Mouse (Mus musculus): Measurements from ENCODE around the gene Ddb1. TPM values are rescaled to one million over a fixed set of nuclear protein-coding genes. Genes with fewer than 3 reads are reported as not detected.

Gene Ddb1
- total RNA-seq, 2 experiments from 2014 or later: 195 to 201 TPM

DNA sequence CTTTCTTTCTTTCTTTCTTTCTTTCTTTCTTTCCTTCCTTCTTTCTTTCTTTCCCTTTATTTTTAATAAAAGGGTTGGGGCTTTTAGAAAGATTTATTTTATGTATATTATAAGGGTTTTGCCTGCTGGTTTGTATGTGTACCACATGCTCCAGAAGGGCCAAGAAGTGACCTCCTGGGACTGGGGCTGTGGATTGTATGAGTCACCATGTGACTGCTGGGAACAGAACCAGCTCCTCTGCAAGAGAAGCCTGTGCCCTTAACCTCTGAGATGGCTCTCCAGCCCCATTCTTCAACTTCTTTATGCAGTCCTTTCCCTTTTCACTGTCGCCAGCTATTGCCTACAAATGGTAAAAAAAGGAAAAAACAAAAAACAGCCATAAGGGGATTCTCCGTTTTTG lies 40.5 kb downstream of the Ddb1 start:
- DNase-seq (ENCODE audit: low spot score in 2 of 2): no peak
- intact Hi-C loops (cut with DNase I): no loop called here

- intact Hi-C loops (cut with DNase I): no loop called here
Measured at GRCm38 (mm10) chr19:10648156-10648555, 43.0 kb downstream of the Ddb1 start.

DNA sequence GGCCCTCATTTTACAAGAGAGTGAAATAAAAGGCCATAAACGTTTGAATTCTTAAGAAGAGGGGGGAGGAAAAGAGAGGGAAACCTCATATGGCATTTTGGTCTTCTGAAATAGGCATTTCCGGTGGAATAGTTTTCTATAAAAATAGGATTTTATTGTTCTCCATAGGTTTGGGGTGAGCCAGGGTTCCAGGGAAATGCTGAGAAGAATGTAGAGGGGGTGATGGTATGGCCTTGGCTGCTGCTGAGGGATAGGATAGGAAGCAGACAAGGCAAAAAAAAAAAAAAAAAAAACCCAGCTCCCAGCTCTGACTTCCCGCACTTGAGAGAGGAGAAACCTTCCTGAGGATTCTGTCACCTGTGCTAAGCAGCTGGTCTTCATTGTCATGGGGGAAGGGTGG lies 50.9 kb downstream of the Ddb1 start:
- intact Hi-C loops (cut with DNase I): no loop called here
- no peak for DNase-seq (ENCODE audit: low spot score in 2 of 2)

More at GRCm38 (mm10) chr19:10648156-10648555, 43.0 kb downstream of the Ddb1 start:
- no peak for DNase-seq (ENCODE audit: low spot score in 2 of 2)

DNA sequence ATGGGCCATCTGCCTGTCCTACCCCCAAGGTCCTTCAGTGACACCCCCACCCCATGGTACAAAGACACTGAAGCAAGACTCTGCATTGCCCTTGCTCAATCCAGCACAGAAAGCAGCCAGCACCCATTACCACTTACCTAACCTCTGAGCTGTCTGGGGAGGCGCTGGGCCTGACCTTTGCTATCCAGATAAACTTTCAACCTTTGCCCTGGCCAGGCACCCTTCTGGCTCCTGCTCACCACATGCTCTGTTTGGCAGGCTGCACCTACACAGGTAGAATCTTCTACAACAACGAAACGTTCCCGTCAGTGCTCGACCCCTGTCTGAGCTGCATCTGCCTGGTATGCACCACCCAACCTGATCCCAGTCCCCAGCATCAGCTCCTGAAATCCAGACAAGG lies 52.6 kb downstream of the Ddb1 start:
- no peak for DNase-seq (ENCODE audit: low spot score in 2 of 2)
- intact Hi-C loops (cut with DNase I): no loop called here

DNA sequence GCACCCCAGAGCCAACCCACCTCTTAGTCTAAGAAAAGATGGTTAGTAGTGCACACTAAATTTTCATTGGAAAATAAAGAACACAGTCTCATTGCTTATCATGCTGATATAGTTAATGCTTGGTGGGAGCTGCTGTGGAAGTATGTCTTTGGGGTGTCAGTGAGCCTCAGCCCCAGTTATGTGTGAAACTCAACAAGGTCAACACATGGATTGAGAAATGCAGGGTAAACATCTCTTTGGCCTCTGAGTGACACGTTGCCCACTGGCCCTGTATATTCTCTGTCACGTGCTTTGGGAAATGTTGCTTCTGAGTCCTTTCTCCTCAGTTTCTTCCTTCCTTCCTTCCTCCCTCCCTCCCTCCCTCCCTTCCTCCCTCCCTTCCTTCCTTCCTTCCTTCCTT lies 53.3 kb downstream of the Ddb1 start:
- DNase-seq (ENCODE audit: low spot score in 2 of 2): no peak
- intact Hi-C loops (cut with DNase I): no loop called here

- intact Hi-C loops (cut with DNase I): no loop called here
- no peak for DNase-seq (ENCODE audit: low spot score in 2 of 2)
Measured at GRCm38 (mm10) chr19:10661373-10661772, 56.2 kb downstream of the Ddb1 start.

- no peak for DNase-seq (ENCODE audit: low spot score in 2 of 2)
- intact Hi-C loops (cut with DNase I): no loop called here
Measured at GRCm38 (mm10) chr19:10661919-10662318, 56.8 kb downstream of the Ddb1 start.

- no peak for DNase-seq (ENCODE audit: low spot score in 2 of 2)
- intact Hi-C loops (cut with DNase I): no loop called here
Measured at GRCm38 (mm10) chr19:10662665-10663064, 57.5 kb downstream of the Ddb1 start.

GRCm38 (mm10) chr19:10665093-10665492 lies 60.0 kb downstream of the Ddb1 start:
- no peak for DNase-seq (ENCODE audit: low spot score in 2 of 2)
- intact Hi-C loops (cut with DNase I): loop anchor here (5.0 kb wide), 2 partner anchors 292 to 312 kb away; no protein-coding TSS in a partner anchor

- DNase-seq (ENCODE audit: low spot score in 2 of 2): peak; percentile 43 to 78
- intact Hi-C loops (cut with DNase I): loop anchor here (5.0 kb wide), 2 partner anchors 292 to 312 kb away; no protein-coding TSS in a partner anchor
Measured at GRCm38 (mm10) chr19:10665499-10665898, 60.4 kb downstream of the Ddb1 start.

- DNase-seq (ENCODE audit: low spot score in 2 of 2): no peak
- intact Hi-C loops (cut with DNase I): no loop called here
Measured at GRCm38 (mm10) chr19:10671319-10671718, 66.2 kb downstream of the Ddb1 start.

- no peak for DNase-seq (ENCODE audit: low spot score in 2 of 2)
- intact Hi-C loops (cut with DNase I): no loop called here
Measured at GRCm38 (mm10) chr19:10671854-10672417, 66.8 kb downstream of the Ddb1 start.

DNA sequence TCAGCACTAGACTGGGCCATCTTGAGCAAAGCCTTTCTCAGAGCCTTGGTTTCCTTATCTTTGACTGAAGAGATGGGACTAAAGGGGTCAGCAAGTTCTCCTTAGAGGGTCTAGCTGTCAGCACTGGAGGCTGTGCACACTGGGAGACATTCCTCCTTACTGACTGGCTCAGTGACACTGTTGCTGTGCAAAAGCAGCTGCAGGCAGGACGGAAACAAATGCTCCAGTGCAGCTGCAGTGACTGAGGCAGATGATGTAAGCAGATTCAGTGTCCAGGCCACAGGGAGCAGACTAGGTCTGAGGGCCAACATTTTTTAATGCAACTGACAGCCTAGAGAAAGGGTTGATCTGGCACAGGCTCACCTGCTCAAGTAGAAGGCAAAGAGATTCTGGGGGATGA lies 68.1 kb downstream of the Ddb1 start:
- intact Hi-C loops (cut with DNase I): no loop called here
- no peak for DNase-seq (ENCODE audit: low spot score in 2 of 2)

GRCm38 (mm10) chr19:10676656-10677055 lies 71.5 kb downstream of the Ddb1 start:
- DNase-seq (ENCODE audit: low spot score in 2 of 2): no peak
- intact Hi-C loops (cut with DNase I): no loop called here

- DNase-seq (ENCODE audit: low spot score in 2 of 2): peak; percentile 86 to 89
- intact Hi-C loops (cut with DNase I): loop anchor here (2.0 kb wide), 1 partner anchor 31 kb away; no protein-coding TSS in a partner anchor
Measured at GRCm38 (mm10) chr19:10677915-10678771, 73.0 kb downstream of the Ddb1 start, which contains the start of gene Pga5. Gene Pga5, minus strand, starts transcription at chr19:10678071.

GRCm38 (mm10) chr19:10678772-10679067 lies 73.6 kb downstream of the Ddb1 start:
- intact Hi-C loops (cut with DNase I): loop anchor here (2.0 kb wide), 1 partner anchor 30 kb away; no protein-coding TSS in a partner anchor
- no peak for DNase-seq (ENCODE audit: low spot score in 2 of 2)

Other genes with a start within 250 kb of the Ddb1 start
- 100 to 1,000 TPM; 279 to 314 TPM for gene Syt7, start 216.2 kb upstream of the Ddb1 start, total RNA-seq (2021)
- 10 to 100 TPM in 1 of 2 experiments, 1 to 10 TPM in 1; 8.8 to 12.7 TPM for gene Lrrc10b, start 147.9 kb upstream of the Ddb1 start, total RNA-seq (2021)
- 1 to 10 TPM in 1 of 2 experiments, under 1 TPM in 1; 0.89 to 1.0 TPM for gene Ppp1r32, start 122.4 kb upstream of the Ddb1 start, total RNA-seq (2021)
- 10 to 100 TPM; 70.2 to 70.9 TPM for gene Cpsf7, start 80.1 kb upstream of the Ddb1 start, total RNA-seq (2021)
- 10 to 100 TPM; 59.0 to 60.1 TPM for gene Sdhaf2, start 79.2 kb upstream of the Ddb1 start, total RNA-seq (2021)
- gene Tmem216, start 49.1 kb upstream of the Ddb1 start, total RNA-seq (2021): 10 to 100 TPM; 10.2 to 11.4 TPM
- gene Cyb561a3, start 28.2 kb upstream of the Ddb1 start, total RNA-seq (2021): 10 to 100 TPM; 11.8 to 12.1 TPM
- gene Tmem138, start 28.0 kb upstream of the Ddb1 start, total RNA-seq (2021): 10 to 100 TPM; 11.2 to 13.2 TPM
- 10 to 100 TPM; 24.7 to 26.2 TPM for gene Tkfc, start 327 bp downstream of the Ddb1 start, total RNA-seq (2021)
- gene Vwce, start 28.9 kb downstream of the Ddb1 start, total RNA-seq (2021): under 1 TPM; 0.37 to 0.76 TPM
- not detected for gene Pga5, start 72.7 kb downstream of the Ddb1 start, total RNA-seq (2021)
- 10 to 100 TPM; 29.3 to 32.5 TPM for gene Vps37c, start 83.4 kb downstream of the Ddb1 start, total RNA-seq (2021)
- under 1 TPM; 0.17 to 0.22 TPM for gene Cd5, start 133.7 kb downstream of the Ddb1 start, total RNA-seq (2021)
- 1 to 10 TPM; 1.3 to 1.5 TPM for gene Cd6, start 224.7 kb downstream of the Ddb1 start, total RNA-seq (2021)
- 1 to 10 TPM; 1.4 to 1.5 TPM for gene Slc15a3, start 234.4 kb downstream of the Ddb1 start, total RNA-seq (2021)

Measured in left cerebral cortex, postnatal 14 days (tissue).